Mouse (Mus musculus) heart, adult 2 months (tissue): Measurements from ENCODE around the gene Nipa1.

ENCODE experiments used
- CTCF ChIP-seq: fragments of 200-600 bp; IDR thresholded peaks from 2 replicates; pipeline ENCODE4 v1.8.1; 2022; ENCODE audit warnings: antibody characterized with exemption, mild to moderate bottlenecking, moderate library complexity
- EP300 ChIP-seq: fragments of 200-500 bp; IDR thresholded peaks from 2 replicates; pipeline ENCODE4 v1.6.1; 2011; ENCODE audit warnings: low read depth, low read length, control low read depth; ENCODE audit not compliant: insufficient read depth
- POLR2A ChIP-seq: fragments of 200-500 bp; IDR thresholded peaks from 2 replicates; pipeline ENCODE4 v1.6.1; 2011; ENCODE audit warnings: mild to moderate bottlenecking, low read depth, low read length, control low read depth; ENCODE audit not compliant: insufficient read depth

- TF ChIP-seq CTCF (no peak), POLR2A (no peak), EP300 (no peak)
Observed at GRCm38 (mm10) chr7:56018972-56019929, 503 bp downstream of the Nipa1 start.
